In the genomic region with DNA sequence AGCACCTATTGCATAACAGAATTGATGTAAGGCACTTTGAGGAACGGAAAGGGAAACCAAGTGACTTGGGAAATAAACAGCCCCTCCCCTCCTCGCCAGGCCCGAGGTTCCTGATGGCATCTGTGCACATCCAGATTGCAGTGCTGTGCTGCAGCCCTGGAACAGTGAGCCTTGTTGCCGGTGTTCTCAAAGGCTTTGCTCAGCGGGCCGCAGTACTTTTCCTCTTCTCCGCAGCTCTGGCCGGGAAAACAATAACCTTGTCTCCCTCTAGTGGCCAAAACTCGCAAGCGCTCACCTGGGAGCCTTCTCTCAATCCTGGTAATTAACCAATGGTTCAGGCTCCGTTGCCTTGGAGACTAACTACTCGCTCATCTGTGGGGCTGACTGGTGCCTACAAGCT, we compare ENCODE assay signal across 8 mouse cellular contexts. TPM values are rescaled to one million over a fixed set of nuclear protein-coding genes. Genes with fewer than 3 reads are reported as not detected.
DNase-seq lines count a peak whose midpoint lies in the region; ATAC-seq and TF ChIP-seq lines count a peak whose summit lies in the region.

No protein-coding gene starts in this region.

- 1% methylated on average over 12 of the region's 12 CpGs for WGBS in bone marrow, adult 2 months
- 3% methylated on average over 12 of the region's 12 CpGs for WGBS in embryonic facial prominence, embryonic 15.5 days
- WGBS in heart, embryonic 13.5 days: 4% methylated on average over 12 of the region's 12 CpGs
- WGBS in liver, embryonic 12.5 days (ENCODE audit: insufficient replicate concordance): 3% methylated on average over 12 of the region's 12 CpGs
- 4% methylated on average over 12 of the region's 12 CpGs for WGBS in stomach, embryonic 16.5 days

- no peaks in the 10 kb centered on the region for H3K9me3 ChIP-seq in embryonic facial prominence, embryonic 15.5 days (replicated peaks)
- no peaks in the 10 kb centered on the region for H3K9me3 ChIP-seq in heart, embryonic 13.5 days
- no peaks in the 10 kb centered on the region for H3K9me3 ChIP-seq in liver, embryonic 12.5 days (replicated peaks)
- no peaks in the 10 kb centered on the region for H3K9me3 ChIP-seq in stomach, embryonic 16.5 days (replicated peaks; ENCODE audit: control insufficient read depth, low read length)

- no peak overlapping the region for H3K27ac ChIP-seq in bone marrow, adult 2 months (ENCODE audit: control insufficient read depth, insufficient read depth, low read depth, low read length, poor library complexity)
- H3K27ac ChIP-seq in embryonic facial prominence, embryonic 15.5 days (replicated peaks): no peak overlapping the region
- no peak overlapping the region for H3K27ac ChIP-seq in heart, embryonic 13.5 days (replicated peaks)
- H3K27ac ChIP-seq in liver, embryonic 12.5 days: no peak overlapping the region
- H3K27ac ChIP-seq in stomach, embryonic 16.5 days (ENCODE audit: low read length): no peak overlapping the region

- no peak for TF ChIP-seq POLR2A in bone marrow, adult 2 months (IDR thresholded peaks at IDR 0.05; ENCODE audit: borderline replicate concordance, control insufficient read depth, low read depth, low read length)

- H3K4me1 ChIP-seq in bone marrow, adult 2 months (ENCODE audit: control insufficient read depth, insufficient read depth, low read length): no peaks in the 10 kb centered on the region; the same call in 1 of the 2 replicates
- peaks cover 20% of the 10 kb centered on the region for H3K4me1 ChIP-seq in embryonic facial prominence, embryonic 15.5 days
- peaks cover 9% of the 10 kb centered on the region; the same call in 1 of the 2 replicates for H3K4me1 ChIP-seq in heart, embryonic 13.5 days
- no peaks in the 10 kb centered on the region for H3K4me1 ChIP-seq in liver, embryonic 12.5 days
- H3K4me1 ChIP-seq in stomach, embryonic 16.5 days (ENCODE audit: control insufficient read depth, insufficient read depth, low read length): peaks cover 3% of the 10 kb centered on the region; the same call in 1 of the 2 replicates

- no peak overlapping the region for H3K9ac ChIP-seq in embryonic facial prominence, embryonic 15.5 days
- 0 out of 2 replicates have a peak overlapping the region, but pooled peaks have one; percentile 53 for H3K9ac ChIP-seq in heart, embryonic 13.5 days
- no peak overlapping the region for H3K9ac ChIP-seq in liver, embryonic 12.5 days
- peak overlapping the region; percentile 40; the same call in 1 of the 2 replicates for H3K9ac ChIP-seq in stomach, embryonic 16.5 days (ENCODE audit: low read length)

- no peak for ATAC-seq in embryonic facial prominence, embryonic 15.5 days (ENCODE audit: insufficient number of reproducible peaks, low FRiP score, low TSS enrichment, low read depth)
- ATAC-seq in heart, embryonic 13.5 days (ENCODE audit: extremely low read depth, insufficient number of reproducible peaks, low FRiP score, low TSS enrichment): no peak
- ATAC-seq in liver, embryonic 12.5 days: no peak
- peak; percentile 46; the same call in 1 of the 2 replicates for ATAC-seq in stomach, embryonic 16.5 days (ENCODE audit: insufficient read depth, low FRiP score)

- peaks cover 48% of the 10 kb centered on the region for H3K27me3 ChIP-seq in embryonic facial prominence, embryonic 15.5 days
- H3K27me3 ChIP-seq in heart, embryonic 13.5 days (replicated peaks): peaks cover 73% of the 10 kb centered on the region
- H3K27me3 ChIP-seq in liver, embryonic 12.5 days (replicated peaks): peaks cover 27% of the 10 kb centered on the region; the same call in 1 of the 2 replicates
- peaks cover 11% of the 10 kb centered on the region for H3K27me3 ChIP-seq in stomach, embryonic 16.5 days (ENCODE audit: control insufficient read depth, insufficient read depth, low read length)

- H3K4me3 ChIP-seq in bone marrow, adult 2 months (replicated peaks; ENCODE audit: control insufficient read depth, low read depth, low read length): peak overlapping the region; percentile 34
- H3K4me3 ChIP-seq in embryonic facial prominence, embryonic 15.5 days (replicated peaks): peak overlapping the region; percentile 25
- H3K4me3 ChIP-seq in heart, embryonic 13.5 days: 0 out of 2 replicates have a peak overlapping the region, but pooled peaks have one; percentile 16
- no peak overlapping the region for H3K4me3 ChIP-seq in liver, embryonic 12.5 days
- H3K4me3 ChIP-seq in stomach, embryonic 16.5 days (replicated peaks; ENCODE audit: low read length): peak overlapping the region; percentile 11; the same call in 1 of the 2 replicates

- DNase-seq in 416B (ENCODE audit: low read depth): peak; percentile 60
- DNase-seq in kidney, postnatal 10 days: peak; percentile 84
- peak; percentile 58 for DNase-seq in naive thymus-derived CD4-positive, alpha-beta T cell, adult 2 months (ENCODE audit: low read depth)

- H3K4me2 ChIP-seq in embryonic facial prominence, embryonic 15.5 days (replicated peaks): peak overlapping the region; percentile 45
- peak overlapping the region; percentile 51 for H3K4me2 ChIP-seq in heart, embryonic 13.5 days
- H3K4me2 ChIP-seq in liver, embryonic 12.5 days: peak overlapping the region; percentile 33; the same call in 1 of the 2 replicates
- H3K4me2 ChIP-seq in stomach, embryonic 16.5 days (ENCODE audit: low read depth, low read length): peak overlapping the region; percentile 33

- H3K36me3 ChIP-seq in embryonic facial prominence, embryonic 15.5 days: no peaks in the 10 kb centered on the region
- H3K36me3 ChIP-seq in heart, embryonic 13.5 days: no peaks in the 10 kb centered on the region
- no peaks in the 10 kb centered on the region for H3K36me3 ChIP-seq in liver, embryonic 12.5 days
- H3K36me3 ChIP-seq in stomach, embryonic 16.5 days (ENCODE audit: control insufficient read depth, insufficient read depth, low read length): no peaks in the 10 kb centered on the region

- peak; percentile 49 for TF ChIP-seq CTCF in bone marrow, adult 2 months (IDR thresholded peaks at IDR 0.05; ENCODE audit: control insufficient read depth, insufficient read depth, low read length)

RNA-seq across cellular contexts. Expression of a gene that starts 38.4 kb away (rescaled TPM):
- not detected in 2 replicates for polyA plus RNA-seq in bone marrow, adult 2 months (2011; ENCODE audit: insufficient read depth, insufficient read length, low replicate concordance, missing spikeins)
- polyA plus RNA-seq in embryonic facial prominence, embryonic 15.5 days (2015; fragmentation: Nextera tagmentation; extraction: Ambion mirVana): 7.0 and 7.8 TPM in 2 replicates
- 0.61 and 1.4 TPM in 2 replicates for polyA plus RNA-seq in heart, embryonic 13.5 days (2015; fragmentation: Nextera tagmentation; extraction: Ambion mirVana)
- polyA plus RNA-seq in liver, embryonic 12.5 days (2016; fragmentation: Nextera tagmentation; extraction: Ambion mirVana): 0.45 and 0.50 TPM in 2 replicates
- polyA plus RNA-seq in stomach, embryonic 16.5 days (2015; fragmentation: Nextera tagmentation; extraction: Ambion mirVana): 3.3 and 3.5 TPM in 2 replicates

RNA-seq across cellular contexts. Expression of a gene that starts 55.9 kb away (rescaled TPM):
- polyA plus RNA-seq in bone marrow, adult 2 months (2011; ENCODE audit: insufficient read depth, insufficient read length, low replicate concordance, missing spikeins): not detected in 2 replicates
- 4.2 and 4.9 TPM in 2 replicates for polyA plus RNA-seq in embryonic facial prominence, embryonic 15.5 days (2015; fragmentation: Nextera tagmentation; extraction: Ambion mirVana)
- polyA plus RNA-seq in heart, embryonic 13.5 days (2015; fragmentation: Nextera tagmentation; extraction: Ambion mirVana): 0.10 and 0.23 TPM in 2 replicates
- polyA plus RNA-seq in liver, embryonic 12.5 days (2016; fragmentation: Nextera tagmentation; extraction: Ambion mirVana): 0.15 and 0.22 TPM in 2 replicates
- 0.94 and 1.3 TPM in 2 replicates for polyA plus RNA-seq in stomach, embryonic 16.5 days (2015; fragmentation: Nextera tagmentation; extraction: Ambion mirVana)

Comparison
In these comparisons a context has a peak if more than half of its experiments do, and no peak if none do; other contexts are left out.
1. H3K9ac ChIP-seq: peak in heart, embryonic 13.5 days (single experiment) and stomach, embryonic 16.5 days (single experiment); none in embryonic facial prominence, embryonic 15.5 days (single experiment) and liver, embryonic 12.5 days (single experiment).
2. Peak in every context shown above with its lines, with median percentiles within 50 percentile points of each other: DNase-seq and H3K4me2 ChIP-seq.